Mouse (Mus musculus) limb, embryonic 10.5 days (tissue): ENCODE results near the gene Ppp1r11. TPM values are rescaled to one million over a fixed set of nuclear protein-coding genes. Genes with fewer than 3 reads are reported as not detected.
"Not testable (repeated sequence)": the region's sequence is repeated elsewhere in the genome, so short reads cannot be mapped to it uniquely, and the experiment has no call there.

ENCODE experiments used
- DNase-seq: peaks from one replicate; pipeline ENCODE4 v3.0.0-alpha.2; 2017; ENCODE audit warnings: low spot score
- H3K27ac ChIP-seq: fragments of 300-500 bp; sonication (generic); 2 replicates; pipeline ENCODE4 v1.5.1; 2016; ENCODE audit warnings: mild to moderate bottlenecking
- H3K27me3 ChIP-seq: fragments of 300-500 bp; sonication (generic); 2 replicates; pipeline ENCODE4 v1.6.1; 2016; ENCODE audit warnings: low read depth, mild to moderate bottlenecking; ENCODE audit not compliant: poor library complexity, severe bottlenecking
- H3K36me3 ChIP-seq: fragments of 300-500 bp; sonication (generic); 2 replicates; pipeline ENCODE4 v1.6.1; 2016; ENCODE audit warnings: mild to moderate bottlenecking, moderate library complexity
- H3K4me1 ChIP-seq: fragments of 300-500 bp; sonication (generic); 2 replicates; pipeline ENCODE4 v1.6.1; 2016
- H3K4me3 ChIP-seq: fragments of 300-500 bp; sonication (generic); 2 replicates; pipeline ENCODE4 v1.5.1; 2016; ENCODE audit warnings: mild to moderate bottlenecking, moderate library complexity
- H3K9me3 ChIP-seq: fragments of 300-500 bp; sonication (generic); replicated peaks from 2 replicates; pipeline ENCODE4 v1.6.1; 2016; ENCODE audit warnings: mild to moderate bottlenecking
- WGBS: fragments of 180-500 bp; shearing (Covaris S2); methylation state at CpG from one replicate; pipeline ENCODE4 v1.1.7; 2016; 5-methylcytosine and 5-hydroxymethylcytosine counted together
- polyA plus RNA-seq: library from polyadenylated mRNA; unstranded; fragments of >200 nt; fragmentation: Nextera tagmentation; extraction: Ambion mirVana; gene quantifications from 2 replicates; pipeline ENCODE4 v1.2.1, GENCODE M21; 2016

Gene Ppp1r11
- 152 and 174 TPM in 2 replicates for polyA plus RNA-seq

GRCm38 (mm10) chr17:36950981-36951947 lies at the start of gene Ppp1r11:
Gene Ppp1r11 (minus strand): TSS chr17:36951741.
- Histone ChIP-seq H3K9me3 (no peaks in the 10 kb centered on the region), H3K36me3 (peaks cover 39% of the 10 kb centered on the region), H3K4me1 (peaks cover 25% of the 10 kb centered on the region), H3K4me3 (peak within 1 kb of the TSS; percentile 72), H3K27me3 (peaks cover 17% of the 10 kb centered on the region), H3K27ac (peak within 1 kb of the TSS; percentile 85)
- WGBS, result 3% methylated on average over 36 of the region's 36 CpGs
- peak; percentile 97 for DNase-seq

DNA sequence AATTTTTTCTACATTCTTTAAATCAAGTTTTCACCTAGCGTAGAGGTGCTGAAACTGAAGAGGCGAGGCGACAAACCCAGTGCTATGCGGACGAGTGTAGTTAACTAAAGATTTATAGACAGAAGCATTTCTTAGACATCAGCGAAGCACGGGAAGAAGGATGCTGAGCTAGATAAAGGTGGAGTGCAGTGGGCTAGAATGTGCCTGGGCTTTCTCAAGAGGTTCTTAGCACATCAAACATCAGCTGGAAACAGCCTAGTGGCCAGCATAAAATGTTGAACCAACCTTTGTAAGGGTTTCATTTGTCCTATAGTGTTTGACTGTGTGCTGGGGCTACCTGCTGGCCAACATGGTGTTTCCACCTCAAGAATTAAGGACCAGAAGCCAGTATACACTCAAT lies 49.3 kb upstream of the Ppp1r11 start, which contains the start of gene Zfp57:
Gene Zfp57, plus strand, starts transcription at position 301 of the 400 bp plus-strand sequence.
- Histone ChIP-seq H3K27ac (peak within 1 kb of the TSS; percentile 98), H3K27me3 (no peaks in the 10 kb centered on the region), H3K36me3 (peaks cover 17% of the 10 kb centered on the region), H3K4me3 (peak within 1 kb of the TSS; percentile 71), H3K9me3 (no peaks in the 10 kb centered on the region), H3K4me1 (peaks cover 15% of the 10 kb centered on the region)
- whole genome bisulfite sequencing, result 90% methylated on average over 7 of the region's 7 CpGs
- DNase-seq, result no peak

- WGBS, result 72% methylated on average over 2 of the region's 2 CpGs
- peaks cover 15% of the 10 kb centered on the region for H3K4me1 ChIP-seq
- no peak for DNase-seq
- no peaks in the 10 kb centered on the region for H3K36me3 ChIP-seq
- no peak overlapping the region for H3K27ac ChIP-seq
- H3K9me3 ChIP-seq, result no peaks in the 10 kb centered on the region
- no peaks in the 10 kb centered on the region for H3K27me3 ChIP-seq
- H3K4me3 ChIP-seq, result no peak overlapping the region
Observed at GRCm38 (mm10) chr17:36998477-36998876, 46.9 kb upstream of the Ppp1r11 start.

DNA sequence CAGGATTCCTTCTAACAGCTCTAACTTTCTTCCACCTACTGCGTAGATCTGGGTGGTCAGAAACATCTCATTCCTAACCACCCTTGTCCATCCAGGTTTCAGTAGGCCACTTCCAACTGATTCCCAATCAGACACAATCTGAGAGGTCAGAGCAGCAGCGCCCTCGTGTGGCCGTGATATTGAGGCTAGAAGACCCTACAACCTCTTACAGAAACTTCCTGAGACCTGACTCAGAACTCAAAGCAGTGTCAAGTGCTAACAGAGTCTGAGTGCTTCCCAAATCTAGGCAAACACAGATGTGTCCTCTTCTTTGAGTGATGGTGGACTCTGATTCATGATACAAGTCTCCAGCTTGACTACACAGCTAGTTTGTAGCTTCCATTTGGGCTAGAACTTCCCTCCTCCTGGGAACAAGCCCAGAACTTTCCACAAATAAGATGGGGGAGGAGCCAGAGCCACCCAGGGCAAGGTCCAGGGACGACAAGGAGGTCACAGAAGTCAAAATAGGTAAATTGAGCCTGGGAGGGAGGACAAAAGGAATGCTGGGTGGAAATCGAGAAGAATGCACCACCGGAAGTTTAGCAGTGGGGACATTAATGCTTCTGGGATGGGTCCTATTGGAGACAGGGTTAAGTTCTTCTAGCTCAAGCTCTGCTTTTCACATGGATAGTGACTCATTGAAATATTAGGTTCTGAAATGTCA lies 45.6 kb upstream of the Ppp1r11 start:
- WGBS, result 28% methylated on average over 7 of the region's 7 CpGs
- peaks cover 5% of the 10 kb centered on the region; the same call in 1 of the 2 replicates for H3K4me1 ChIP-seq

GRCm38 (mm10) chr17:36995448-36995847 lies 43.9 kb upstream of the Ppp1r11 start:
- H3K9me3 ChIP-seq, result no peaks in the 10 kb centered on the region
- no peak overlapping the region for H3K4me3 ChIP-seq
- no peaks in the 10 kb centered on the region for H3K27me3 ChIP-seq
- H3K27ac ChIP-seq, result no peak overlapping the region
- H3K36me3 ChIP-seq, result no peaks in the 10 kb centered on the region
- no peak for DNase-seq
- H3K4me1 ChIP-seq, result no peaks in the 10 kb centered on the region; the same call in 1 of the 2 replicates
- 75% methylated on average over 3 of the region's 3 CpGs for WGBS

More for the DNA sequence above, 45.6 kb upstream of the Ppp1r11 start:
- H3K4me3 ChIP-seq, result no peak overlapping the region
- H3K27ac ChIP-seq, result no peak overlapping the region
- H3K27me3 ChIP-seq, result no peaks in the 10 kb centered on the region
- DNase-seq, result peak; percentile 87
- no peaks in the 10 kb centered on the region for H3K36me3 ChIP-seq
- H3K9me3 ChIP-seq, result no peaks in the 10 kb centered on the region

DNA sequence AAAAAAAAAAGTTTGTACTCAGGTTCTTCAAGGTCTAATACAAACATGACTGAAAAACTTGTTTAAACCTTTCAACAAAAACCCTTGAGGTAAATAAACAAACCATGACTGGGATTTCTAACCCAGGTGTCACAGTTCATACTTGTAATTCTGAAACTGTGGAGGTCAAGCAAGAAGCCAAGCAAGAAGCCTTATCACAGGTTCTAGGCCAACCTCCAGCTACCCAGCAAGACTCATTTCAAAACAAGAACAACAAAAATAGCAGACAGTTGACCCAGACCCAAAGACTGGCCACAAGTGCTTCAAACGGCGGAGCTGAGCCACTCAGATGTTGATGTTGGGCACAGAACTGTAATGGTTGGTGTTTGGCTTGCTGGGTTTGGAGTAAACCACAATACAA lies 43.0 kb upstream of the Ppp1r11 start:
- H3K27me3 ChIP-seq, result peaks cover 7% of the 10 kb centered on the region
- H3K9me3 ChIP-seq, result no peaks in the 10 kb centered on the region
- H3K36me3 ChIP-seq, result no peaks in the 10 kb centered on the region
- H3K4me1 ChIP-seq, result no peaks in the 10 kb centered on the region; the same call in 1 of the 2 replicates
- no peak overlapping the region for H3K4me3 ChIP-seq
- no peak overlapping the region for H3K27ac ChIP-seq
- WGBS, result 88% methylated on average over 2 of the region's 2 CpGs
- no peak for DNase-seq

DNA sequence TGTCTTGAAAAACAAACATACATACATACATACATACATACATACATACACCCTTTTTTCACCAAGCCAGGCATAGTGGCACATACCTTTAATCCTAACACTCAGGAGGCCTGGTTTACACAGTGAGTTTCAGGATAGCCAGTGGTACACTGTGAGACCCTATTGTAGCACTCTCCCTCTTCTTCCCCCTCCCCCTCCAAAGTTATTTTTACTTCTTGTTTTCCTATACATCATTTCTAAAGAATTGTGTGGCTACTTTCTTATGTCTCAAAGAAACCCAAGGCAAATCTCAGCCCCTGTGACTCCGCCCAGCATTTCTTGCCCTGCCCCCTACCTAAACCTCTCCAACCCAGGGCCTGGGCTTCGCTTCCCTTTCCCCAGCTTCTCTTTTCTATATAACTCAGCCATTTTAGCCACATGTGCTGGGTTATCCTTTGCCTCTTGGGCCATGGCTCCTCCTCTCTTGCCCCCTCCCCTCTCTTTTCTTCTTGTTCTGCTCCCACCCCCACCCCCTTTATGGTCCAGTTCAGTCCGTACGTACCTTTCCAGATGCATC lies 42.3 kb upstream of the Ppp1r11 start:
- H3K36me3 ChIP-seq, result no peaks in the 10 kb centered on the region
- no peak for DNase-seq
- peaks cover 14% of the 10 kb centered on the region for H3K27me3 ChIP-seq
- no peak overlapping the region for H3K27ac ChIP-seq
- WGBS, result 88% methylated on average over 4 of the region's 4 CpGs
- no peaks in the 10 kb centered on the region; the same call in 1 of the 2 replicates for H3K4me1 ChIP-seq
- no peak overlapping the region for H3K4me3 ChIP-seq
- H3K9me3 ChIP-seq, result no peaks in the 10 kb centered on the region

DNA sequence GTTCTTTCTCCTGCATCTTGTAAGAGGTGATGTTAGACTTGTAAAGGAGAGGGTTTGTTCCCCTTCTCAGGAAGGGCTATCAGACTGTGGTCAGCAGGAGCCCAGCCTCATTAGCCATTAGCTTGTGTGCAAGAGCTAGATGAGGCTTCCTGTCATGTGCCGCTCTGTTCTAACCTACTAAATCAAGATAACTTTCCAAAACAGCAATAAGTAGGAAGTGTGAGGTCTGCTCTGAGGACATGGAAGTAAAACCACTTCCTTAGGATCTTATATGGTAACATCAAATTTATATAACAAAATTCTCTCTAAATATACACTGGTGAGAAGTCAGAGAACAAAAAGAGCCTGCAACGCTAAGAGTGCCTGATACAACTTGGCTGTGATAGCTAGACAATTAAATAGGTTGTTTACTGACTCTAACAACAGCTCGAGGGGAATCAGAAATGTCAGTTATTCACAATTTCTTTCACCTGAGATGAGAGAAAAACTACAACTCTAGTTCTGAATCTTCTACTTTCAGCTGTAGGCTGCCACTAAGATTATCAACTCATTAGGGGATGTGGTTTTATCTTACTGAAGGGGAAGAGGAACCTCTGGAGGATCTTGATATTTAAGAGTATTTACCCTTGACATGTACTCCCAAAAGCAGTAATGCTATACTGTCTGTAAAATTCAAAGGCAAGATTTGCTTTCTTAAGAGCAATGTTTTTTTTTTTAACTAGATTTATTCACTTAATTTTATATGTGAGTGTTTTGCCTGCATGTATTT lies 41.0 kb upstream of the Ppp1r11 start:
- Histone ChIP-seq H3K27ac (no peak overlapping the region), H3K27me3 (peaks cover 27% of the 10 kb centered on the region), H3K9me3 (no peaks in the 10 kb centered on the region), H3K36me3 (no peaks in the 10 kb centered on the region), H3K4me3 (no peak overlapping the region), H3K4me1 (peaks cover 4% of the 10 kb centered on the region; the same call in 1 of the 2 replicates)
- no peak for DNase-seq
- WGBS, result 67% methylated on average over 3 of the region's 3 CpGs

DNA sequence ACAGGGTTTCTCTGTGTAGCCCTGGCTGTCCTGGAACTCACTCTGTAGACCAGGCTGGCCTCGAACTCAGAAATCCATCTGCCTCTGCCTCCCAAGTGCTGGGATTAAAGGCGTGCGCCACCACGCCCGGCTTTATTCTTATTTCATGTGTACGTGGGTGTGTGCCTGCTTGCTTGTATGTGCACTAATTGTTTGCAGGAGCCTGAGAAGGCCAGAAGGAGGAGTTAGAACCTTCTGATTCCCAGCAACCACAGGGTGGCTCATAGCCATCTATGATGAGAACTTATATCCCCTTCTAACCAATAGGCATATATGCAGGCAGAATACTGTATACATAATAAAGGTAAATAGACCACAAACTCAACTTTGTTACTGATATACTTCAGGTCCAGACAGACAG lies 39.1 kb upstream of the Ppp1r11 start:
- not testable (repeated sequence) for DNase-seq

DNA sequence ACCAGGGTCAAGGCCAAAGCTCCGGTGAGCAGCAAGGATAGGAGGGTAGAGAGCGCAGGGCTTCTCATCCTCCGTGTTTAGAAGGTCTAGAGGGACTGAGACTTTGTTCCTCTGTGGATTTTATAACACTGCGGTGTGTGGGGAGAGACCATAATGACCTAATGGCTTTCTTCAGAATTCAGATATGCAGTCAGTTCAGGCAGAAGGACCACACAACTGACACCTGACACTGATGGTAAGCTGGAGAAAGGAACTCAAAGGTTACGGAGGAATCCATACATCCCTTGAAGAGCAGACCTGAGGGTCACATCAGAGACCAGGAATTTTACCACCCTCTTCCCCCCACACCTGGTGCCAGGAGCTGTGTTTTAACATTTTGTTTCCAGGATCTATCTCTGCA lies 37.9 kb upstream of the Ppp1r11 start, which contains the start of gene H2-M5:
Gene H2-M5, minus strand, starts transcription at position 101 of the 400 bp plus-strand sequence.
- peaks cover 39% of the 10 kb centered on the region for H3K27me3 ChIP-seq
- WGBS, result 27% methylated on average over 5 of the region's 5 CpGs
- H3K36me3 ChIP-seq, result no peaks in the 10 kb centered on the region
- no peaks in the 10 kb centered on the region for H3K9me3 ChIP-seq
- peak within 1 kb of the TSS; percentile 20 for H3K4me3 ChIP-seq
- peaks cover 4% of the 10 kb centered on the region; the same call in 1 of the 2 replicates for H3K4me1 ChIP-seq
- no peak within 1 kb of the TSS for H3K27ac ChIP-seq
- DNase-seq, result no peak

More for the DNA sequence above, 39.1 kb upstream of the Ppp1r11 start:
- not testable (repeated sequence) for H3K4me1 ChIP-seq, H3K9me3 ChIP-seq, H3K27ac ChIP-seq, H3K36me3 ChIP-seq, H3K4me3 ChIP-seq
- WGBS, result 95% methylated on average over 6 of the region's 6 CpGs
- H3K27me3 ChIP-seq, result peaks cover 39% of the 10 kb centered on the region

DNA sequence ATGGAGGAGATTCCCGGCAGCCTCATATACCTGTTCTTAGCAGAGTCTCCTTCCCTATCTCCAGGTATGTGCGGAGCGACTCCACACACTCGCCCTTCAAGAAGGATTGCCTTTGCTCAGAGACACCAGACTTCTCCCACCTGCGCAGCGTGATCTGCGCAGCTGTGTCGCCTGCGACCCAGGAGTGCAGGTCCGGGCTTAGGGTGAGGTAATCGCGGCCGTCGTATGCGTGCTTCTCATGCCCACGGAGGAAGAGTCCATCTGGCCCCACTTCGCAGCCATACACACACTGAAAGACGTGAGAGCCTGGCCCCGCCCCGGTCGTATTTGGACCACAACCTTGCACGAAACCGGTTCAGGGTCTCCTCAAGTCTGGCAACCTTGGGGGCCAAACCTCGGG lies 36.9 kb upstream of the Ppp1r11 start:
- 7% methylated on average over 24 of the region's 24 CpGs for WGBS

More for the DNA sequence above, 36.9 kb upstream of the Ppp1r11 start:
- Histone ChIP-seq H3K4me1 (peaks cover 4% of the 10 kb centered on the region; the same call in 1 of the 2 replicates), H3K4me3 (peak overlapping the region; percentile 20), H3K27ac (no peak overlapping the region), H3K36me3 (no peaks in the 10 kb centered on the region), H3K9me3 (no peaks in the 10 kb centered on the region), H3K27me3 (peaks cover 39% of the 10 kb centered on the region)
- no peak for DNase-seq
